9 mouse cellular contexts compared by ENCODE assay signal in genomic region chr4:57883520-57884421, GRCm38 (mm10). TPM values are rescaled to one million over a fixed set of nuclear protein-coding genes. Genes with fewer than 3 reads are reported as not detected.
DNase-seq lines count a peak whose midpoint lies in the region; ATAC-seq and TF ChIP-seq lines count a peak whose summit lies in the region.
"Had no signal": no experiment of that assay in that cellular context is flagged by ENCODE, and none has a peak within 500 bp of the region (broad histone marks: within the 10 kb centered on the region; RNA-seq: fewer than 3 reads in every experiment).

No protein-coding gene starts in this region.

- no peak overlapping the region for H3K4me3 ChIP-seq in lung, embryonic 16.5 days (ENCODE audit: low read length)
- H3K4me3 ChIP-seq in heart, adult 2 months: no peak overlapping the region
- no peak overlapping the region for H3K4me3 ChIP-seq in lung, postnatal 0 days (ENCODE audit: low read depth, low read length)
- H3K4me3 ChIP-seq: limb, embryonic 12.5 days had no signal

- WGBS in lung, embryonic 16.5 days: 56% methylated on average over 7 of the region's 7 CpGs
- WGBS in heart, adult 2 months: 34% methylated on average over 7 of the region's 7 CpGs
- 61% methylated on average over 7 of the region's 7 CpGs for WGBS in lung, postnatal 0 days

- no peak overlapping the region for H3K4me2 ChIP-seq in lung, embryonic 16.5 days (ENCODE audit: low read depth, low read length)
- H3K4me2 ChIP-seq in lung, postnatal 0 days (replicated peaks; ENCODE audit: low read depth, low read length): no peak overlapping the region
- H3K4me2 ChIP-seq: limb, embryonic 12.5 days had no signal

- ATAC-seq in lung, embryonic 16.5 days (ENCODE audit: low read depth): peak; percentile 36; the same call in 1 of the 2 replicates
- ATAC-seq in lung, postnatal 0 days: no peak

- TF ChIP-seq EP300 in heart, adult 2 months (IDR thresholded peaks at IDR 0.05; ENCODE audit: insufficient read depth, low read depth, low read length): no peak
- no peak for TF ChIP-seq EP300 in lung, postnatal 0 days (IDR thresholded peaks at IDR 0.05)

- H3K9me3 ChIP-seq in lung, embryonic 16.5 days (ENCODE audit: control insufficient read depth, low read length): no peaks in the 10 kb centered on the region
- no peaks in the 10 kb centered on the region for H3K9me3 ChIP-seq in lung, postnatal 0 days (ENCODE audit: low read length)
- H3K9me3 ChIP-seq: limb, embryonic 12.5 days had no signal

- peak; percentile 41 to 49 for DNase-seq in cerebellum, postnatal 10 days
- DNase-seq in cerebellum, adult 11 months: no peak
- DNase-seq in lung, postnatal 36 days: no peak
- DNase-seq in heart, adult 2 months: peak; percentile 35 to 44
- DNase-seq in kidney, postnatal 14 days: peak; percentile 61
- DNase-seq in spleen, postnatal 14 days (ENCODE audit: low spot score in 2 of 2): no peak
- DNase-seq in lung, postnatal 0 days (ENCODE audit: low spot score): no peak

- TF ChIP-seq POLR2A in heart, adult 2 months (IDR thresholded peaks at IDR 0.05; ENCODE audit: insufficient read depth, low read depth, low read length): no peak

- TF ChIP-seq CTCF in heart, adult 2 months (IDR thresholded peaks at IDR 0.05): no peak
- TF ChIP-seq CTCF in lung, postnatal 0 days (IDR thresholded peaks at IDR 0.05): no peak

- H3K9ac ChIP-seq in lung, embryonic 16.5 days (ENCODE audit: low read length): no peak overlapping the region
- no peak overlapping the region for H3K9ac ChIP-seq in heart, adult 2 months (ENCODE audit: low read depth, low read length)
- no peak overlapping the region for H3K9ac ChIP-seq in lung, postnatal 0 days (replicated peaks; ENCODE audit: low read depth)
- H3K9ac ChIP-seq: limb, embryonic 12.5 days had no signal

- peaks cover 15% of the 10 kb centered on the region for H3K4me1 ChIP-seq in lung, embryonic 16.5 days (replicated peaks; ENCODE audit: control insufficient read depth, insufficient read depth, low read length)
- H3K4me1 ChIP-seq in heart, adult 2 months (ENCODE audit: control insufficient read depth, insufficient read depth, low read length): peaks cover 22% of the 10 kb centered on the region
- H3K4me1 ChIP-seq in lung, postnatal 0 days (ENCODE audit: insufficient read depth, low read depth, low read length): peaks cover 5% of the 10 kb centered on the region; the same call in 1 of the 2 replicates

- H3K36me3 ChIP-seq in lung, embryonic 16.5 days (ENCODE audit: control insufficient read depth, insufficient read depth, low read length): no peaks in the 10 kb centered on the region
- H3K36me3 ChIP-seq in heart, adult 2 months (ENCODE audit: control insufficient read depth, insufficient read depth, low read length): peaks cover 39% of the 10 kb centered on the region
- 0 out of 2 replicates have a peak, but pooled peaks cover 3% of the 10 kb centered on the region for H3K36me3 ChIP-seq in lung, postnatal 0 days (ENCODE audit: insufficient read depth, low read length)
- H3K36me3 ChIP-seq: limb, embryonic 12.5 days had no signal

- peaks cover 11% of the 10 kb centered on the region for H3K79me2 ChIP-seq in heart, adult 2 months (replicated peaks; ENCODE audit: control insufficient read depth, insufficient read depth, low read length)

- intact Hi-C loops in heart, adult 2 months (cut with DNase I): no loop called here

- no peak overlapping the region for H3K27ac ChIP-seq in lung, embryonic 16.5 days (ENCODE audit: low read length)
- H3K27ac ChIP-seq in heart, adult 2 months: no peak overlapping the region
- no peak overlapping the region for H3K27ac ChIP-seq in lung, postnatal 0 days (ENCODE audit: low read length)
- H3K27ac ChIP-seq: limb, embryonic 12.5 days had no signal

- no peaks in the 10 kb centered on the region for H3K27me3 ChIP-seq in lung, embryonic 16.5 days (ENCODE audit: control insufficient read depth, insufficient read depth, low read depth, low read length)
- no peaks in the 10 kb centered on the region for H3K27me3 ChIP-seq in heart, adult 2 months (ENCODE audit: control insufficient read depth, insufficient read depth, low read length)
- no peaks in the 10 kb centered on the region for H3K27me3 ChIP-seq in lung, postnatal 0 days (replicated peaks; ENCODE audit: insufficient read depth, low read length)
- H3K27me3 ChIP-seq: limb, embryonic 12.5 days had no signal

RNA-seq across cellular contexts. Expression of gene D630039A03Rik, which starts 32.3 kb away (rescaled TPM):
- polyA plus RNA-seq in lung, embryonic 16.5 days (2015; fragmentation: Nextera tagmentation; extraction: Ambion mirVana): 3.4 and 3.5 TPM in 2 replicates
- total RNA-seq in heart, adult 2 months (2021): under 1 TPM; 0.13 to 0.27 TPM
- 0.29 and 0.31 TPM in 2 replicates for polyA plus RNA-seq in heart, adult 2 months (2012; rRNA removed)
- polyA plus RNA-seq in lung, postnatal 0 days (2015; fragmentation: Nextera tagmentation; extraction: Ambion mirVana): 2.7 and 3.0 TPM in 2 replicates

Comparison
In these comparisons a context has a peak if more than half of its experiments do, and no peak if none do; other contexts are left out.
1. DNase-seq: peak in cerebellum, postnatal 10 days (2 of 2), heart, adult 2 months (2 of 2) and kidney, postnatal 14 days (single experiment); none in cerebellum, adult 11 months (single experiment), lung, postnatal 36 days (single experiment), spleen, postnatal 14 days (0 of 2) and lung, postnatal 0 days (single experiment).